Mouse (Mus musculus) ES-E14 (cell line): ENCODE data around the gene Vmn1r93. TPM values are rescaled to one million over a fixed set of nuclear protein-coding genes. Genes with fewer than 3 reads are reported as not detected.
"Not testable (repeated sequence)": the region's sequence is repeated elsewhere in the genome, so short reads cannot be mapped to it uniquely, and the experiment has no call there.

Source experiments
- DNase-seq: peaks from one replicate; pipeline ENCODE4 v3.0.0-alpha.2; 2013; ENCODE audit warnings: low read depth, low spot score
- H3K27ac ChIP-seq: 2 replicates; pipeline ENCODE4 v1.5.1; 2012; ENCODE audit warnings: low read depth, mild to moderate bottlenecking, low read length, moderate library complexity, mixed read lengths; ENCODE audit not compliant: poor library complexity, insufficient read depth, severe bottlenecking
- H3K36me3 ChIP-seq: 2 replicates; pipeline ENCODE4 v1.6.1; 2012; ENCODE audit warnings: mild to moderate bottlenecking, low read length, moderate library complexity, mixed read lengths; ENCODE audit not compliant: control insufficient read depth, poor library complexity, insufficient read depth, severe bottlenecking
- H3K4me1 ChIP-seq, 2 experiments: fragments of 150-350 bp in 1 of 2; sonication (generic) in 1 of 2; 2 replicates each; pipeline ENCODE4 v1.6.1; 2012; ENCODE audit warnings: low read length in 2 of 2, mild to moderate bottlenecking in 1 of 2, mixed read lengths in 1 of 2; ENCODE audit not compliant: control insufficient read depth in 2 of 2, insufficient read depth in 2 of 2, poor library complexity in 1 of 2
- H3K4me3 ChIP-seq, 2 experiments: fragments of 150-350 bp in 1 of 2; sonication (generic) in 1 of 2; 2 replicates each; pipeline ENCODE4 v1.5.1; 2012; ENCODE audit warnings: low read length in 2 of 2, low read depth in 1 of 2, mild to moderate bottlenecking in 1 of 2, mixed read lengths in 1 of 2; ENCODE audit not compliant: insufficient read depth in 1 of 2, poor library complexity in 1 of 2, severe bottlenecking in 1 of 2
- H3K9ac ChIP-seq: 2 replicates; pipeline ENCODE4 v1.6.1; 2012; ENCODE audit warnings: low read depth, mild to moderate bottlenecking, low read length, mixed read lengths; ENCODE audit not compliant: poor library complexity, insufficient read depth, severe bottlenecking
- H3K9me3 ChIP-seq: fragments of 150-350 bp; sonication (generic); 2 replicates; pipeline ENCODE4 v1.6.1; 2012; ENCODE audit warnings: low read depth, mild to moderate bottlenecking, low read length; ENCODE audit not compliant: control insufficient read depth, insufficient read depth
- in situ Hi-C, 2 experiments: fragments of 600-800 bp; cut with MboI; formaldehyde crosslinking; loops; one replicate each; pipeline ENCODE4 v1.15.1; 2025; ENCODE audit warnings: low sequenced_read_pairs in 2 of 2, inconsistent platforms in 1 of 2; ENCODE audit not compliant: unreplicated experiment in 2 of 2
- total RNA-seq: library from RNA; depleted of rRNA; stranded (reverse); fragments of 300-350 nt; gene quantifications from 2 replicates; pipeline ENCODE4 v1.2.3, GENCODE M21; 2012; rRNA removed

The Vmn1r93 gene
- total RNA-seq, result not detected in 2 replicates

GRCm38 (mm10) chr7:20138988-20139387 is at the start of gene Vmn1r93:
TSS of gene Vmn1r93 (minus strand) at chr7:20139088.
- H3K9me3 ChIP-seq, in situ Hi-C loops, H3K4me3 ChIP-seq, H3K36me3 ChIP-seq, H3K27ac ChIP-seq, DNase-seq, H3K4me1 ChIP-seq, H3K9ac ChIP-seq: not testable (repeated sequence)

- H3K9ac ChIP-seq, DNase-seq, H3K27ac ChIP-seq, H3K36me3 ChIP-seq, in situ Hi-C loops, H3K4me1 ChIP-seq, H3K4me3 ChIP-seq, H3K9me3 ChIP-seq: not testable (repeated sequence)
Measured at GRCm38 (mm10) chr7:20168277-20168676, 29.4 kb upstream of the Vmn1r93 start, which contains the start of gene Vmn1r94. TSS of gene Vmn1r94 (minus strand) at chr7:20168377.

- H3K27ac ChIP-seq, DNase-seq, H3K9ac ChIP-seq, H3K4me1 ChIP-seq, H3K4me3 ChIP-seq, in situ Hi-C loops, H3K36me3 ChIP-seq, H3K9me3 ChIP-seq: not testable (repeated sequence)
Measured at GRCm38 (mm10) chr7:20122479-20122878, 16.4 kb downstream of the Vmn1r93 start, which contains the start of gene Gm16442. TSS of gene Gm16442 (minus strand) at chr7:20122579.

GRCm38 (mm10) chr7:20099380-20099779 is 39.5 kb downstream of the Vmn1r93 start, which contains the start of gene Vmn1r91:
TSS of gene Vmn1r91 (plus strand) at chr7:20099680.
- H3K9me3 ChIP-seq, H3K27ac ChIP-seq, H3K9ac ChIP-seq, H3K4me3 ChIP-seq, DNase-seq, in situ Hi-C loops, H3K4me1 ChIP-seq, H3K36me3 ChIP-seq: not testable (repeated sequence)

Other genes with a start within 250 kb of the Vmn1r93 start
- gene Pvr, start 217.9 kb downstream of the Vmn1r93 start, total RNA-seq, result 38.6 and 49.9 TPM in 2 replicates
- gene Igsf23, start 188.3 kb downstream of the Vmn1r93 start, total RNA-seq, result 4.6 and 6.6 TPM in 2 replicates
- gene Ceacam20, start 173.7 kb downstream of the Vmn1r93 start, total RNA-seq, result 3.7 and 4.9 TPM in 2 replicates
- gene Nlrp9b, start 147.6 kb downstream of the Vmn1r93 start, total RNA-seq, result 5.1 and 7.1 TPM in 2 replicates
- gene Vmn1r91, start 39.4 kb downstream of the Vmn1r93 start, total RNA-seq, result 0.05 TPM in 1 of 2 replicates, not detected in the other
- gene Gm16442, start 16.5 kb downstream of the Vmn1r93 start, total RNA-seq, result not detected in 2 replicates
- gene Vmn1r94, start 29.3 kb upstream of the Vmn1r93 start, total RNA-seq, result not detected in 2 replicates
- not detected in 2 replicates for gene Vmn1r95, start 54.6 kb upstream of the Vmn1r93 start, total RNA-seq
- not detected in 2 replicates for gene Gm6164, start 66.5 kb upstream of the Vmn1r93 start, total RNA-seq
- not detected in 2 replicates for gene Gm4498, start 94.7 kb upstream of the Vmn1r93 start, total RNA-seq
- gene Gm5890, start 123.7 kb upstream of the Vmn1r93 start, total RNA-seq, result not detected in 2 replicates
- not detected in 2 replicates for gene Gm4133, start 195.0 kb upstream of the Vmn1r93 start, total RNA-seq
- gene Gm5728, start 236.3 kb upstream of the Vmn1r93 start, total RNA-seq, result not detected in 2 replicates